Mouse (Mus musculus) G1E (cell line): ENCODE measurements at regions not wholly inside any gene's neighbourhood (a gene's known extent, or its start where the extent isn't known, plus 50 kb on each side); places are given as distances from the start of the nearest gene placed in this dataset.
A peak's percentile ranks its signal among the peaks of the same experiment; 100 is the strongest.

Source experiments
- ATAC-seq: 2 replicates; pipeline ENCODE4 v1.8.0; 2016; ENCODE audit warnings: mild to moderate bottlenecking; ENCODE audit not compliant: insufficient number of reproducible peaks, poor library complexity, low FRiP score, severe bottlenecking; ENCODE audit errors: extremely low read depth
- DNase-seq: peaks from one replicate; pipeline ENCODE4 v3.0.0; 2012; ENCODE audit warnings: low spot score
- H3K27me3 ChIP-seq: 2 replicates; pipeline ENCODE4 v1.6.1; 2012; ENCODE audit warnings: mild to moderate bottlenecking, low read length, inconsistent platforms; ENCODE audit not compliant: insufficient read depth
- H3K36me3 ChIP-seq: replicated peaks from 2 replicates; pipeline ENCODE3; 2012; ENCODE audit warnings: mild to moderate bottlenecking, inconsistent platforms
- H3K4me1 ChIP-seq: 2 replicates; pipeline ENCODE4 v1.6.1; 2012; ENCODE audit warnings: low read depth, low read length, inconsistent platforms, mixed read lengths; ENCODE audit not compliant: insufficient read depth
- H3K4me3 ChIP-seq: 2 replicates; pipeline ENCODE4 v1.5.1; 2012; ENCODE audit warnings: low read depth, mild to moderate bottlenecking, inconsistent platforms, low read length, moderate library complexity, mixed read lengths
- H3K9me3 ChIP-seq: replicated peaks from 2 replicates; pipeline ENCODE4 v1.6.1; 2012; ENCODE audit warnings: inconsistent platforms
- CTCF ChIP-seq: IDR thresholded peaks from 2 replicates; pipeline ENCODE4 v1.5.1; 2012; ENCODE audit warnings: low read depth, low read length, inconsistent platforms, mixed read lengths
- GATA1 ChIP-seq: IDR thresholded peaks from 2 replicates; pipeline ENCODE4 v1.6.1; 2012; ENCODE audit warnings: borderline replicate concordance, low read length, inconsistent platforms, mixed read lengths
- GATA2 ChIP-seq: IDR thresholded peaks from 2 replicates; pipeline ENCODE4 v1.6.1; 2012; ENCODE audit warnings: low read depth, low read length, inconsistent platforms, borderline replicate concordance
- POLR2AphosphoS5 ChIP-seq: IDR thresholded peaks from 2 replicates; pipeline ENCODE4 v1.6.1; 2012; ENCODE audit warnings: low read depth, low read length, inconsistent platforms; ENCODE audit not compliant: insufficient replicate concordance
- TAL1 ChIP-seq: conservative IDR thresholded peaks from 2 replicates; pipeline ENCODE4 v1.6.1; 2012; ENCODE audit warnings: low read depth, low read length, inconsistent platforms, mixed read lengths

GRCm38 (mm10) chr17:29775836-29776235, 59.0 kb upstream of the Ccdc167 start:
- peaks cover 48% of the 10 kb centered on the region for H3K4me1 ChIP-seq
- TF ChIP-seq CTCF (no peak), POLR2AphosphoS5 (no peak), GATA1 (no peak), TAL1 (no peak), GATA2 (no peak)
- H3K4me3 ChIP-seq = no peak overlapping the region
- ATAC-seq = no peak
- DNase-seq = no peak
- no peaks in the 10 kb centered on the region for H3K36me3 ChIP-seq
- peaks cover 66% of the 10 kb centered on the region for H3K27me3 ChIP-seq
- no peaks in the 10 kb centered on the region for H3K9me3 ChIP-seq

- peaks cover 44% of the 10 kb centered on the region for H3K27me3 ChIP-seq
- no peaks in the 10 kb centered on the region for H3K9me3 ChIP-seq
- H3K4me1 ChIP-seq = peaks cover 56% of the 10 kb centered on the region
- DNase-seq (peak; percentile 52), ATAC-seq (no peak)
- no peaks in the 10 kb centered on the region for H3K36me3 ChIP-seq
- TF ChIP-seq TAL1 (no peak), POLR2AphosphoS5 (no peak), GATA2 (no peak), GATA1 (no peak), CTCF (peak; percentile 92)
- peak overlapping the region; percentile 41; the same call in 1 of the 2 replicates for H3K4me3 ChIP-seq
Observed at GRCm38 (mm10) chr17:29773339-29773738, 56.5 kb upstream of the Ccdc167 start.

GRCm38 (mm10) chr17:29770914-29771313, 54.1 kb upstream of the Ccdc167 start:
- H3K4me1 ChIP-seq = peaks cover 78% of the 10 kb centered on the region
- no peak overlapping the region for H3K4me3 ChIP-seq
- DNase-seq (no peak), ATAC-seq (no peak)
- peaks cover 28% of the 10 kb centered on the region for H3K27me3 ChIP-seq
- no peak for TF ChIP-seq GATA1
- TF ChIP-seq TAL1 = no peak
- TF ChIP-seq GATA2 = no peak
- TF ChIP-seq POLR2AphosphoS5 = no peak
- TF ChIP-seq CTCF = no peak
- H3K36me3 ChIP-seq = no peaks in the 10 kb centered on the region
- H3K9me3 ChIP-seq = no peaks in the 10 kb centered on the region

GRCm38 (mm10) chr17:29769631-29770030, 52.8 kb upstream of the Ccdc167 start:
- Histone ChIP-seq H3K4me1 (peaks cover 90% of the 10 kb centered on the region), H3K4me3 (peak overlapping the region; percentile 13; the same call in 1 of the 2 replicates), H3K9me3 (no peaks in the 10 kb centered on the region), H3K27me3 (peaks cover 17% of the 10 kb centered on the region), H3K36me3 (no peaks in the 10 kb centered on the region)
- ATAC-seq (peak; percentile 57), DNase-seq (peak; percentile 73)
- TF ChIP-seq GATA1 (no peak), TAL1 (peak; percentile 49; the same call in 1 of the 2 replicates)

GRCm38 (mm10) chr17:29769143-29769542, 52.3 kb upstream of the Ccdc167 start:
- ATAC-seq (peak; percentile 77), DNase-seq (peak; percentile 92)
- Histone ChIP-seq H3K4me1 (peaks cover 92% of the 10 kb centered on the region), H3K9me3 (no peaks in the 10 kb centered on the region), H3K27me3 (peaks cover 12% of the 10 kb centered on the region), H3K36me3 (no peaks in the 10 kb centered on the region), H3K4me3 (peak overlapping the region; percentile 52; the same call in 1 of the 2 replicates)
- TF ChIP-seq CTCF (no peak), TAL1 (no peak), GATA2 (no peak), GATA1 (no peak), POLR2AphosphoS5 (no peak)

- TF ChIP-seq GATA2 = no peak
- no peak for TF ChIP-seq CTCF
- TF ChIP-seq GATA1 = no peak
- no peak for TF ChIP-seq POLR2AphosphoS5
- TF ChIP-seq TAL1 = no peak
Observed at GRCm38 (mm10) chr17:29768642-29769041, 51.8 kb upstream of the Ccdc167 start.

More at GRCm38 (mm10) chr17:29768642-29769041, 51.8 kb upstream of the Ccdc167 start:
- Histone ChIP-seq H3K27me3 (peaks cover 10% of the 10 kb centered on the region; the same call in 1 of the 2 replicates), H3K36me3 (no peaks in the 10 kb centered on the region), H3K4me3 (peak overlapping the region; percentile 52; the same call in 1 of the 2 replicates), H3K4me1 (peaks cover 92% of the 10 kb centered on the region), H3K9me3 (no peaks in the 10 kb centered on the region)
- no peak for DNase-seq
- ATAC-seq = no peak
